In the genomic region with DNA sequence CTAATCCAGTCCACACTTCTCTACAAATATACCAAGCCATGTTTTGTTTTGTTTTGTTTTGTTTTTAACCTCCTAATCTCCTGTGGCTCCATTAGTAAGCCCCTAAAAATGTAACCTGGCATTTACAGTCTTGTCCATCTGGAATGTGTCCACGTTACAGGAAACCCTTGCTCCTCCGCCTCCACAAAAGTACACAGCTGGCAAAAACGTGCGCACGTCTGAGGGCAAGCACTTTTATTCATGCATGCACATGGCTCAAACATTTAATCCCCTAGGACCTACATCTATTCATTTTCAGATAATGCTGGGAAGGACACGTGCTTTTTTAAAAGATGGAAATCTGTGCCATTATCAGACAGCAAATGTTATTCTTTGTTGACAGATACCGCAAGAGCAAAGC, we compare ENCODE assay signal across 18 mouse cellular contexts. TPM values are rescaled to one million over a fixed set of nuclear protein-coding genes. Genes with fewer than 3 reads are reported as not detected.
DNase-seq lines count a peak whose midpoint lies in the region; ATAC-seq and TF ChIP-seq lines count a peak whose summit lies in the region.
"Had no signal": no experiment of that assay in that cellular context is flagged by ENCODE, and none has a peak within 500 bp of the region (broad histone marks: within the 10 kb centered on the region; RNA-seq: fewer than 3 reads in every experiment).

No protein-coding gene starts in this region.

- no peaks in the 10 kb centered on the region for H3K27me3 ChIP-seq in heart, embryonic 11.5 days (ENCODE audit: control insufficient read depth, insufficient read depth, low read length)
- no peaks in the 10 kb centered on the region for H3K27me3 ChIP-seq in stomach, embryonic 16.5 days (ENCODE audit: control insufficient read depth, insufficient read depth, low read length)
- no peaks in the 10 kb centered on the region for H3K27me3 ChIP-seq in stomach, postnatal 0 days (ENCODE audit: control insufficient read depth, insufficient read depth, low read length)
- H3K27me3 ChIP-seq in hindbrain, postnatal 0 days (ENCODE audit: insufficient read depth, low read length): no peaks in the 10 kb centered on the region
- H3K27me3 ChIP-seq: megakaryocyte, embryonic 14.5 days; neural tube, embryonic 13.5 days had no signal

- DNase-seq in heart, adult 9 months (ENCODE audit: low spot score in 2 of 2): peak; percentile 12 to 15
- no peak for DNase-seq in stomach, postnatal 0 days (ENCODE audit: low spot score)
- peak; percentile 67 for DNase-seq in forelimb bud, embryonic 11.5 days (ENCODE audit: low read depth, low spot score)
- no peak for DNase-seq in hindbrain, postnatal 0 days (ENCODE audit: low spot score)
- no peak for DNase-seq in cerebellum, postnatal 4 days (ENCODE audit: low spot score in 2 of 2)
- DNase-seq: cerebellum, postnatal 14 days; kidney, adult 9 months; lung, postnatal 10 days; spleen, adult 18-20 months had no signal

- H3K9ac ChIP-seq in heart, embryonic 11.5 days (ENCODE audit: low read depth, low read length): no peak overlapping the region
- H3K9ac ChIP-seq in stomach, embryonic 16.5 days (ENCODE audit: low read length): no peak overlapping the region
- H3K9ac ChIP-seq in stomach, postnatal 0 days (ENCODE audit: low read length): no peak overlapping the region
- H3K9ac ChIP-seq in hindbrain, postnatal 0 days (replicated peaks; ENCODE audit: low read length): no peak overlapping the region
- H3K9ac ChIP-seq: neural tube, embryonic 13.5 days had no signal

- no peaks in the 10 kb centered on the region for H3K9me3 ChIP-seq in heart, embryonic 11.5 days (replicated peaks; ENCODE audit: control insufficient read depth, low read length)
- no peaks in the 10 kb centered on the region for H3K9me3 ChIP-seq in stomach, embryonic 16.5 days (replicated peaks; ENCODE audit: control insufficient read depth, low read length)
- H3K9me3 ChIP-seq in stomach, postnatal 0 days (ENCODE audit: control insufficient read depth, low read length): no peaks in the 10 kb centered on the region
- no peaks in the 10 kb centered on the region for H3K9me3 ChIP-seq in hindbrain, postnatal 0 days (ENCODE audit: low read length)
- H3K9me3 ChIP-seq: hindbrain, embryonic 10.5 days; megakaryocyte, embryonic 14.5 days; neural tube, embryonic 13.5 days had no signal

- no peak overlapping the region for H3K4me3 ChIP-seq in heart, embryonic 11.5 days (ENCODE audit: low read depth, low read length)
- no peak overlapping the region for H3K4me3 ChIP-seq in stomach, embryonic 16.5 days (replicated peaks; ENCODE audit: low read length)
- no peak overlapping the region for H3K4me3 ChIP-seq in stomach, postnatal 0 days (ENCODE audit: low read depth, low read length)
- no peak overlapping the region for H3K4me3 ChIP-seq in hindbrain, postnatal 0 days (ENCODE audit: low read length)
- H3K4me3 ChIP-seq: hindbrain, embryonic 10.5 days; megakaryocyte, embryonic 14.5 days; neural tube, embryonic 13.5 days had no signal

- TF ChIP-seq EP300 in stomach, postnatal 0 days (optimal IDR thresholded peaks at IDR 0.05): no peak

- H3K4me1 ChIP-seq in heart, embryonic 11.5 days (ENCODE audit: control insufficient read depth, insufficient read depth, low read length): peaks cover 16% of the 10 kb centered on the region; the same call in 1 of the 2 replicates
- peaks cover 10% of the 10 kb centered on the region for H3K4me1 ChIP-seq in stomach, embryonic 16.5 days (ENCODE audit: control insufficient read depth, insufficient read depth, low read length)
- H3K4me1 ChIP-seq in stomach, postnatal 0 days (replicated peaks; ENCODE audit: control insufficient read depth, insufficient read depth): no peaks in the 10 kb centered on the region
- H3K4me1 ChIP-seq in hindbrain, postnatal 0 days (ENCODE audit: insufficient read depth, low read length): no peaks in the 10 kb centered on the region; the same call in 1 of the 2 replicates
- H3K4me1 ChIP-seq: megakaryocyte, embryonic 14.5 days had no signal

- TF ChIP-seq CTCF in stomach, postnatal 0 days (IDR thresholded peaks at IDR 0.05; ENCODE audit: low read depth): no peak
- TF ChIP-seq CTCF in hindbrain, postnatal 0 days (IDR thresholded peaks at IDR 0.05; ENCODE audit: low read depth): no peak

- H3K27ac ChIP-seq in heart, embryonic 11.5 days (ENCODE audit: low read depth, low read length): no peak overlapping the region
- H3K27ac ChIP-seq in stomach, embryonic 16.5 days (ENCODE audit: low read length): peak overlapping the region; percentile 25; the same call in 1 of the 2 replicates
- H3K27ac ChIP-seq in stomach, postnatal 0 days (replicated peaks): no peak overlapping the region
- H3K27ac ChIP-seq in hindbrain, postnatal 0 days: no peak overlapping the region
- H3K27ac ChIP-seq: hindbrain, embryonic 10.5 days; neural tube, embryonic 13.5 days had no signal

- no peak for ATAC-seq in heart, embryonic 11.5 days (replicated peaks; ENCODE audit: insufficient number of reproducible peaks, low FRiP score, low TSS enrichment)
- no peak for ATAC-seq in stomach, embryonic 16.5 days (ENCODE audit: insufficient read depth, low FRiP score)
- ATAC-seq in stomach, postnatal 0 days (ENCODE audit: low FRiP score, low TSS enrichment): no peak
- ATAC-seq in hindbrain, postnatal 0 days: no peak

- no peak overlapping the region for H3K4me2 ChIP-seq in heart, embryonic 11.5 days
- H3K4me2 ChIP-seq in stomach, embryonic 16.5 days (ENCODE audit: low read depth, low read length): no peak overlapping the region
- H3K4me2 ChIP-seq in stomach, postnatal 0 days (replicated peaks; ENCODE audit: low read depth): no peak overlapping the region
- no peak overlapping the region for H3K4me2 ChIP-seq in hindbrain, postnatal 0 days (ENCODE audit: low read depth, low read length)
- H3K4me2 ChIP-seq: neural tube, embryonic 13.5 days had no signal

- no peaks in the 10 kb centered on the region for H3K36me3 ChIP-seq in heart, embryonic 11.5 days (ENCODE audit: control insufficient read depth, insufficient read depth, low read length)
- no peaks in the 10 kb centered on the region for H3K36me3 ChIP-seq in stomach, embryonic 16.5 days (ENCODE audit: control insufficient read depth, insufficient read depth, low read length)
- H3K36me3 ChIP-seq in stomach, postnatal 0 days (ENCODE audit: control insufficient read depth, insufficient read depth, low read length): no peaks in the 10 kb centered on the region
- no peaks in the 10 kb centered on the region for H3K36me3 ChIP-seq in hindbrain, postnatal 0 days (ENCODE audit: insufficient read depth, low read length)
- H3K36me3 ChIP-seq: neural tube, embryonic 13.5 days had no signal

- WGBS in heart, embryonic 11.5 days (ENCODE audit: insufficient replicate concordance): 56% methylated on average over 7 of the region's 7 CpGs
- 36% methylated on average over 7 of the region's 7 CpGs for WGBS in stomach, embryonic 16.5 days
- WGBS in stomach, postnatal 0 days: 15% methylated on average over 7 of the region's 7 CpGs
- 42% methylated on average over 7 of the region's 7 CpGs for WGBS in hindbrain, postnatal 0 days

RNA-seq across cellular contexts. Expression of gene Gm9747, which starts 25.4 kb away (rescaled TPM):
- polyA plus RNA-seq in heart, embryonic 11.5 days (2014; fragmentation: Nextera tagmentation; extraction: Ambion mirVana): 33.1 and 40.5 TPM in 2 replicates
- 16.8 and 18.6 TPM in 2 replicates for polyA plus RNA-seq in stomach, embryonic 16.5 days (2015; fragmentation: Nextera tagmentation; extraction: Ambion mirVana)
- 6.2 and 6.9 TPM in 2 replicates for polyA plus RNA-seq in stomach, postnatal 0 days (2015; fragmentation: Nextera tagmentation; extraction: Ambion mirVana)
- not detected in 2 replicates for total RNA-seq in hindbrain, postnatal 0 days (2014; rRNA removed)
- polyA plus RNA-seq in hindbrain, postnatal 0 days (2015; fragmentation: Nextera tagmentation; extraction: Ambion mirVana): 17.5 and 17.7 TPM in 2 replicates
- total RNA-seq: adrenal gland, postnatal 4 days; granulocyte monocyte progenitor cell, adult 5-6 weeks; layer of hippocampus, postnatal 25 days; left cerebral cortex, postnatal 36 days had no signal

RNA-seq across cellular contexts. Expression of gene Irs1, which starts 32.9 kb away (rescaled TPM):
- polyA plus RNA-seq in heart, embryonic 11.5 days (2014; fragmentation: Nextera tagmentation; extraction: Ambion mirVana): 8.4 and 10.9 TPM in 2 replicates
- polyA plus RNA-seq in stomach, embryonic 16.5 days (2015; fragmentation: Nextera tagmentation; extraction: Ambion mirVana): 5.0 and 5.9 TPM in 2 replicates
- polyA plus RNA-seq in stomach, postnatal 0 days (2015; fragmentation: Nextera tagmentation; extraction: Ambion mirVana): 1.6 and 1.9 TPM in 2 replicates
- 66.7 and 67.2 TPM in 2 replicates for total RNA-seq in hindbrain, postnatal 0 days (2014; rRNA removed)
- polyA plus RNA-seq in hindbrain, postnatal 0 days (2015; fragmentation: Nextera tagmentation; extraction: Ambion mirVana): 5.9 and 6.3 TPM in 2 replicates
- total RNA-seq: granulocyte monocyte progenitor cell, adult 5-6 weeks had no signal

RNA-seq across cellular contexts. Expression of gene Rhbdd1, which starts 57.9 kb away (rescaled TPM):
- 7.9 and 8.7 TPM in 2 replicates for polyA plus RNA-seq in heart, embryonic 11.5 days (2014; fragmentation: Nextera tagmentation; extraction: Ambion mirVana)
- polyA plus RNA-seq in stomach, embryonic 16.5 days (2015; fragmentation: Nextera tagmentation; extraction: Ambion mirVana): 12.1 and 12.9 TPM in 2 replicates
- 7.5 and 7.9 TPM in 2 replicates for polyA plus RNA-seq in stomach, postnatal 0 days (2015; fragmentation: Nextera tagmentation; extraction: Ambion mirVana)
- total RNA-seq in hindbrain, postnatal 0 days (2014; rRNA removed): 3.8 and 5.1 TPM in 2 replicates
- 2.7 and 3.2 TPM in 2 replicates for polyA plus RNA-seq in hindbrain, postnatal 0 days (2015; fragmentation: Nextera tagmentation; extraction: Ambion mirVana)

Comparison
In these comparisons a context has a peak if more than half of its experiments do, and no peak if none do; other contexts are left out.
1. DNase-seq: peak in heart, adult 9 months (2 of 2) and forelimb bud, embryonic 11.5 days (single experiment); none in stomach, postnatal 0 days (single experiment), hindbrain, postnatal 0 days (single experiment) and cerebellum, postnatal 4 days (0 of 2).